Mouse (Mus musculus) left cerebral cortex, postnatal 14 days (tissue): ENCODE measurements around the gene Zdhhc5. TPM values are rescaled to one million over a fixed set of nuclear protein-coding genes. Genes with fewer than 3 reads are reported as not detected.
A peak's percentile ranks its signal among the peaks of the same experiment; 100 is the strongest.
"Not testable (repeated sequence)": the region's sequence is repeated elsewhere in the genome, so short reads cannot be mapped to it uniquely, and the experiment has no call there.

Experiments used
- DNase-seq, 2 experiments: peaks; one replicate each; pipeline ENCODE4 v3.0.0; 2021 to 2022; ENCODE audit warnings: low spot score in 2 of 2, mixed read lengths in 1 of 2
- intact Hi-C: fragments of 180-260 bp; cut with DNase I; formaldehyde crosslinking; loops from one replicate; pipeline ENCODE4 v1.15.1; 2025
- total RNA-seq, 2 experiments: library from RNA; stranded (reverse); gene quantifications; 2 replicates each; pipeline ENCODE4 v1.2.3; 2021

Gene Zdhhc5
- total RNA-seq, 2 experiments from 2014 or later = 41.6 to 42.9 TPM

GRCm38 (mm10) chr2:84736312-84737161 is 21.6 kb upstream of the Zdhhc5 start:
- intact Hi-C loops = no loop called here
- DNase-seq = no peak

DNA sequence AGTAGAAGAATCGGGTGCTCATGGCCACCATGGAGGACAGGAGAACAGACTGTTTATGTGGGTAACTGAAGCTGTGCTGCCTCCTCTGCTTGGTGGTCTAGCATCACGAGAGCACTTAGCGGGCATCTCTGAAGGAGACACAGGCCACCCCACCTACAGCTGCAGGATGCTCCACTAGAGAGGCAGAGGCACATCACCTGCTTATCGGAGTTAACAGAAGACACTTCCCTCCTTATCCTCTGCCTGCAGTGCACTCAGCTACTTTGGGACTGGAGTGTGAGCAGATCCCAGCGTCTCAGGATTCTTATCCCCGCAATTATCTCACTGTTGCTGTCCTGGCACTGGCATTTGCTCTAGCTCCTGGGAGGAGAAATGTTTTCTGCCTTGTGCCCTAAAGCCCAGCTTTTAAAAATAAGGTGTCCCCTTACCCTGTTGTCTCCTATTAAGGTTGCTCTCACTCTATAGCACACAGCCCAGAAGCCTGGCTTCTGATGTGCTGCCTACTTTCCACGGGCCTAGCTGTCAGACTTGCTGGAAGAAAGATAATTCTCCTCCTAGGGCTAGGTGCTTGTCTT is 20.5 kb upstream of the Zdhhc5 start:
- intact Hi-C loops = no loop called here
- DNase-seq = no peak

- intact Hi-C loops = no loop called here
These were observed 19.9 kb upstream of the Zdhhc5 start for GRCm38 (mm10) chr2:84734919-84735318.

DNA sequence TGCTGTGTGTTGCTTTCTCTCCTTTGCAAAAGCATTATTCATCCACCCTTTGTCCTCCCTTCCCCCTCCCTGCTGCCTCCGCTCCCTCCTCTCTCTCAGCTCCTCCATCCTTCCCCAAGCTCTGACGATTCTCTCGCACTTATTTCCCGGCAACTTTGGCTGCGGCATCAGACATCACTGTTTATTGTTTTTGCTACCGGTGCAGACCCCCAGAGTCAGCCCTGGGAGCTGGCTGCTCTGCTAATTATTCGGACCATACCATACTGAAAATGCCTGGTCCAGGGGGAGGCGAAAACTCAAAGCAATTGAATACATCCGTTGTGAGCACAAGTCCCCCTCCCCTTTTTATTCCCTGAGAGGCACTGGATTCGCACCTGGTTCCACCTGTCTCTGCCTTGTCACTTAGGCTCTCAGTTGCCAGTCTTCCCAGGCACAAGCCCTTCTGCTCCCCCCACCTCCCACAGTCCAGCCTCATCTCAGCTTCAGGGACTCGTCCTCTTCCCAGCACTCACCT is 19.4 kb upstream of the Zdhhc5 start:
- DNase-seq = peak in 1 of 2 experiments; percentile 38
- intact Hi-C loops = no loop called here

More at GRCm38 (mm10) chr2:84734919-84735318, 19.9 kb upstream of the Zdhhc5 start:
- DNase-seq = no peak

DNA sequence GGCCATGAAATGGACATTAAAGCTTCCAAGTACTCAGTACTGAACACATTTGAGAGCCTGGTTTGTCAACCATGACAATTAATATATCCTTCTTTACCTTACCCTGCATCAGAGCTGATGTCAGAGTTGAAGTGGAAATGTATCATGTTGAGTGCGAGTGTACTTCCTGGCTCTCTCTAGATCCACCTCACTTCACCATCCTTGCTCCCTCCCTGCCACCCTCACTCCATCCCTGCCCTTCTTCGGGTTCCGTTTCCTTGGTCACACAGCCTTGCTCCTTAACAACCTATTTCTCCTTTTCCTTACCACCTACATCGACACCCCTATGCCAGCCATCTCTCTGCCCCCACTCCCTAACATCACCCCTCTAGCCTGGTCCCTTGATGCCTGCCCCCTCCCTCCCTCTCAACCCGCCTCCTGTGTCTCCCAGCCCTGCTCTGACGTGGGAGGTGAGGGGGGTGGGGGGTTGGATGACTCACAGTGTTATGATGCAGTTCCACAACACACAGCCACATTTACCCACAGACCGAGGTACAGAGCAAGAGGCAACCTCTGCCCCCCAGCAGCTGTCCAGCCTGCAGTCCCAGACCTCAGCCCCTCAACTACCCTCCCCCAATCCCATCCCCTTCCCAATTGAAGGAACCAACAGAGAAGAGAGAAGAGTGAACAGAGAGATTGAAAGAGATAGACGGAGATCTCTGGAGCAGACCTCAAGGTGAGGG is 18.8 kb upstream of the Zdhhc5 start, which contains the start of gene Ypel4:
TSS of gene Ypel4 (plus strand) at position 480 of the 722 bp plus-strand sequence.
- intact Hi-C loops = no loop called here
- DNase-seq = peak; percentile 59 to 74

GRCm38 (mm10) chr2:84732394-84732793 is 17.4 kb upstream of the Zdhhc5 start:
- intact Hi-C loops = no loop called here
- no peak for DNase-seq

- no peak for DNase-seq
- intact Hi-C loops = no loop called here
These were observed 16.2 kb upstream of the Zdhhc5 start for GRCm38 (mm10) chr2:84731206-84731605.

GRCm38 (mm10) chr2:84728191-84728590 is 13.2 kb upstream of the Zdhhc5 start:
- DNase-seq, intact Hi-C loops: not testable (repeated sequence)

GRCm38 (mm10) chr2:84727172-84727858 is 12.3 kb upstream of the Zdhhc5 start, which contains the start of gene Clp1:
Clp1 (minus strand) TSS chr2:84727350.
- peak; percentile 97 for DNase-seq
- intact Hi-C loops = no loop called here

- intact Hi-C loops = no loop called here
- DNase-seq = no peak
These were observed 11.7 kb upstream of the Zdhhc5 start for GRCm38 (mm10) chr2:84726716-84727115.

DNA sequence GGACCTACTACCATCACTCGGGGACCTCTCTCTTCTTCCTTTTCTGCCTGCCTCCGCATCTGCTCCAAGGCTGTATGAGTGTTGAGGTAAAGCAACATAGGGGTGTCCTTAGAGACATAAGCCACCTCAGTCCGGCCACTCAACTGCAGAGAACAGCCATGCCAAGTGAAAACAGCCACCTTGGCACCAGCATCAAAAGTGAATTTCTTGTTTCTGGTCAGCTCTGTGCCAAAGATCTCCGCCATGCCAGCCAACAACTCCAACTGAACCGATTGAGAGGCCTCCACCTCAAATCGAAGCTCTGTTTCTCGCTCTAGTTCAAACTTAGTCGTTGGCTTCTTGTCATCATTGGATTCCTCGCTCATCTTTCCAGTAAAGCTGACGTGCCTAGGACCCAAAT is 10.8 kb upstream of the Zdhhc5 start:
- intact Hi-C loops = no loop called here
- DNase-seq = no peak

DNA sequence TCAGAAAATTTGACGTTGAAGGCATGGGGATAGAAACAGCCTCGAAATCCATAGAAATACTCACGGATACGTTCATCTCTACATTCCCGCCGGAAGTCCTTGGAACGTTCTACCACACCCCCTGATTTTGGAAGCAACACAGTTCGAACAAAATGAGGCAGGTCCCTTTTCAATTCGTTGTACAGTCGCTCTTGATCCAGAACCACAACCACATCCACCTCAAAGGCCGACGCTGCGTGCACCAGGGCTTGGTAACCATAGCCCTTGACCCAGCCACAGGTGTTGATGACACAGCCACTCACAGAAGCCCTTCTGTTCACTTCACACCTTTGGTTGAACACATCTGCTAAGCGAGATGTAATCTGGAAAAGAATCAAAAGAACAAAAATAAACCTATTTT is 8.9 kb upstream of the Zdhhc5 start:
- intact Hi-C loops = no loop called here

GRCm38 (mm10) chr2:84721182-84721581 is 6.2 kb upstream of the Zdhhc5 start:
- intact Hi-C loops = no loop called here
- no peak for DNase-seq

More for the DNA sequence above, 8.9 kb upstream of the Zdhhc5 start:
- DNase-seq = no peak

- intact Hi-C loops = no loop called here
- DNase-seq = no peak
These were observed 5.7 kb upstream of the Zdhhc5 start for GRCm38 (mm10) chr2:84720718-84721117.

DNA sequence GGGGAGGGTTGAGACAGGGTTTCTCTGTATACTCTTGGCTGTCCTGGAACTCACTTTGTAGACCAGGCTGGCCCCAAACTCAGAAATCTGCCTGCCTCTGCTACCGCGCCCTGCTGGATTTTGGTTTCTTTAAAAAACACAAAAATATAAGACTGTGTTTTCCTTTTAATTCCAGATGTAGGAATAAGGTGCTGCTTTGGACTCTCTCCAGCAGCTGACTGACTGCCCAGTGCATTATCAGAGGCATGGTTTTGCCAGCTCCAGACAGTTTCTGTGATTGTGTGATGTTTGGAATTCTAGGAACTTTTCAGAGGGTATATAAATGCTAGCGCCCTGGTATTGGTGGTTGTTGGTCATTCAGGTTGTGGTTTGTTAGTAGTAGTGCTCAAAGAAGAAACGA is 2.4 kb upstream of the Zdhhc5 start:
- no peak for DNase-seq
- intact Hi-C loops = no loop called here

DNA sequence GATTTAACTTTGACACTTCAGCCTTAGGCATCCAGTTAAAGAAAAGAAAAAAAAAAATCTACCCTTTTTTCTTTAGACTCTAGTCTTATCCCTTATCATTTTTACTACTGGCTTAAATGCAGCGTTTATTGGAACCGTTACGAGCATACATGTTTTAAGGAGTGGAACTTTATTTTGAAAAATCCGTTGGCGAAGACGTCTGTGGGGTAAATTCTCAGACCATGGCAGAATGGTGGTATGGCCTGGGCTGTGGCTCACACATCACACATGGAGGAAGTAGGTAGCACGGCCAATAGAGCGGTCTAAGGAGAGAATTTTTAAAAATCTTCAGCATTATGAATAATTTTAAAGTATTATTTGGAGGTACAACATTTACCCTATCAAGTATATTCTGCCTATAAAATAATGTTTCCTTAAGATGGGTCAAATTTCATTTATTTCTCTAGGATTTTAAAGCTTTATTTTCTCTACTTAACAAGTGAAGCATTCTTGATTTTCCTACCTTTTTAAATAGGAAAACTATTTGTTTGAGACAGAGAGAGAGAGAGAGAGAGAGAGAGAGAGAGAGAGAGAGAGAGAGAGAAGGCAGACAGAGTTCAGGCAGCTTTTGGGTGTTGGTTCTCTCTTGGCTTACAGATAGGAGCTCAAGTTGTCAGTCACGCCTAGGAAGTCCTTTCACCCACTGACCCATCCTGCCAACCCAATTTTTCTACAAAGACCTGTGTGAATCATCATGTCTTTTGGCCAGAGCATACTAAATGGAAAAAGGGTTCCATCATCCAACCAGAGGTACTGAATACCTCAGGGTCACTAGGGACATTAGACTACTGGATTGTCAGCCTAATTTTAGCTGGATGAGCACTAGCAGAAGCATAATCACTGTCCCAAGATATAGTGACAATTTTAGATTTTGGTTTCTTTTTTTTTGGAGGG is 1.7 kb upstream of the Zdhhc5 start:
- intact Hi-C loops = no loop called here

DNA sequence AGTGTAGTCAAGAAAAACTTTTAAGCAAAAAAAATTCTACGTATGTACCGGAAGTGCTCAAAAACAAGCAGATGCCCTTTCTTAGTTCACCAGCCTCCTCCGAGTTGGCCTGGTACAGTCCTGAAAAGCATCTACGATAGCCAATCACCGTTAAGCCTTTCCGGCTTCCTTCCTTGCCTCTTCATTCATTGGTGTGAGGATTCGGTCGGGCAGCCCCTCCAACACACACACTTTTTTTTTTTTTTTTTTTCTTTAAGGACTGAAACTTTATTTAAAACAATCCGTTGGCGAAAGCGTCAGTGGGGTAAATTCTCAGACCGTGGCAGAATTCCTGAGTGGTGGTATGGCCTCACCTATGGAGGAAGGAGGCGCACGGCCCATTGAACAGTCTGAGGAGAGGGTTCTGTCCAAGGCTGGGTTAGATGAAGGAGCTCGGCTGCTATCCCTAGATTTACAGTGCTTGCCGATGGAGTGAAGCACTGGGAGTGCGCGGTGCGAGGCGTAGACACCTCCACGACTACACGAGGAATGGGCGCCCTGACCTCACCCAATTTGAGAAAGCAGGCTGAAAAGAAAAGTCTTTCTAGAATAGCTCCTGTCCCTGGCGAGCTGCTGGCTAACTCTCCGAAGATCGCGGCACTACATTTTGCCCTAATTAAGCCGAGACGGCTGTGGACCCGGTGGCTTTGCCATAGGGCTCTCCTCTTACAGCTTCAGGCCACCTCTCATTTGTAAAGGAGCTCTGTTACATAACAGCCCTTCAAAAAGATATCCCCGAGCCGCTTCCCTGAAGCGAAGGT is 782 bp upstream of the Zdhhc5 start:
- DNase-seq = peak; percentile 87 to 98
- intact Hi-C loops = no loop called here

More for the DNA sequence above, 1.7 kb upstream of the Zdhhc5 start:
- DNase-seq = no peak
